Comparison of ENCODE assay signal across 35 mouse cellular contexts in genomic region chr17:67962858-67963257, GRCm38 (mm10). TPM values are rescaled to one million over a fixed set of nuclear protein-coding genes. Genes with fewer than 3 reads are reported as not detected.
"Had no signal": no experiment of that assay in that cellular context is flagged by ENCODE, and none has a peak within 500 bp of the region (broad histone marks: within the 10 kb centered on the region; RNA-seq: fewer than 3 reads in every experiment).

No protein-coding gene starts in this region.

- H3K4me3 ChIP-seq: heart, embryonic 12.5 days; heart, embryonic 13.5 days; heart, embryonic 15.5 days; hindbrain, embryonic 10.5 days; hindbrain, embryonic 12.5 days; hindbrain, embryonic 13.5 days; hindbrain, embryonic 15.5 days; intestine, embryonic 15.5 days; kidney, embryonic 15.5 days; layer of hippocampus, adult 2 months; left cerebral cortex, adult 2 months had no signal

- H3K36me3 ChIP-seq: heart, embryonic 12.5 days; heart, embryonic 13.5 days; heart, embryonic 15.5 days; hindbrain, embryonic 10.5 days; hindbrain, embryonic 12.5 days; hindbrain, embryonic 13.5 days; hindbrain, embryonic 15.5 days; intestine, embryonic 15.5 days; kidney, embryonic 15.5 days had no signal

- H3K4me1 ChIP-seq: heart, embryonic 15.5 days; hindbrain, embryonic 10.5 days; hindbrain, embryonic 12.5 days; hindbrain, embryonic 13.5 days; hindbrain, embryonic 15.5 days; intestine, embryonic 15.5 days; kidney, embryonic 15.5 days had no signal

- H3K9ac ChIP-seq: heart, embryonic 12.5 days; heart, embryonic 13.5 days; heart, embryonic 15.5 days; hindbrain, embryonic 12.5 days; hindbrain, embryonic 13.5 days; hindbrain, embryonic 14.5 days; hindbrain, embryonic 15.5 days; intestine, embryonic 15.5 days; kidney, embryonic 15.5 days had no signal

- ATAC-seq: hindbrain, embryonic 16.5 days; inflammation-experienced regulatory T-cells, adult 6 months; intestine, embryonic 15.5 days; intestine, embryonic 16.5 days; intestine, postnatal 0 days had no signal

- DNase-seq: heart, postnatal 10 days; heart, postnatal 14 days; heart, postnatal 36 days; heart, postnatal 4 days; kidney, adult 11 months; kidney, adult 18-20 months; kidney, adult 2 months; kidney, adult 8-10 months; kidney, adult 9 months; kidney, postnatal 10 days; kidney, postnatal 14 days; kidney, postnatal 25 days; kidney, postnatal 36 days; kidney, postnatal 4 days; layer of hippocampus, adult 9-11 months; layer of hippocampus, postnatal 36 days had no signal

- H3K4me2 ChIP-seq: heart, embryonic 11.5 days; heart, embryonic 12.5 days; heart, embryonic 13.5 days; heart, embryonic 15.5 days; hindbrain, embryonic 12.5 days; hindbrain, embryonic 13.5 days; hindbrain, embryonic 14.5 days; hindbrain, embryonic 15.5 days; intestine, embryonic 15.5 days; kidney, embryonic 15.5 days had no signal

- H3K27ac ChIP-seq: heart, embryonic 13.5 days; heart, embryonic 15.5 days; hindbrain, embryonic 10.5 days; hindbrain, embryonic 12.5 days; hindbrain, embryonic 13.5 days; hindbrain, embryonic 14.5 days; hindbrain, embryonic 15.5 days; hindbrain, postnatal 0 days; intestine, embryonic 15.5 days; kidney, embryonic 15.5 days; kidney, postnatal 0 days; layer of hippocampus, adult 2 months; left cerebral cortex, adult 2 months had no signal

- H3K9me3 ChIP-seq: heart, embryonic 12.5 days; heart, embryonic 13.5 days; heart, embryonic 15.5 days; hindbrain, embryonic 10.5 days; hindbrain, embryonic 12.5 days; hindbrain, embryonic 13.5 days; hindbrain, embryonic 15.5 days; intestine, embryonic 15.5 days; kidney, embryonic 15.5 days had no signal

- H3K27me3 ChIP-seq: heart, embryonic 12.5 days; heart, embryonic 13.5 days; heart, embryonic 15.5 days; hindbrain, embryonic 12.5 days; hindbrain, embryonic 13.5 days; hindbrain, embryonic 15.5 days; intestine, embryonic 15.5 days; kidney, embryonic 15.5 days had no signal

RNA-seq across cellular contexts. Expression of gene Arhgap28, which starts 41.1 kb away (rescaled TPM):
- polyA plus RNA-seq: inflammation-experienced regulatory T-cells, adult 6 months had no signal
